Mouse (Mus musculus): ENCODE results near the gene Camk1d. TPM values are rescaled to one million over a fixed set of nuclear protein-coding genes. Genes with fewer than 3 reads are reported as not detected.
A peak's percentile ranks its signal among the peaks of the same experiment; 100 is the strongest.
"Not testable (repeated sequence)": the region's sequence is repeated elsewhere in the genome, so short reads cannot be mapped to it uniquely, and the experiment has no call there.

The Camk1d gene
- polyA plus RNA-seq, 1 experiment from 2014 or later: 24.7 TPM

GRCm38 (mm10) chr2:5284351-5284750, 430.0 kb downstream of the Camk1d start:
- WGBS: 73% methylated on average over 5 of the region's 5 CpGs
- Histone ChIP-seq H3K27ac (no peak overlapping the region), H3K4me3 (replicated peaks) (no peak overlapping the region), H3K36me3 (no peaks in the 10 kb centered on the region), H3K27me3 (replicated peaks) (no peaks in the 10 kb centered on the region), H3K9me3 (no peaks in the 10 kb centered on the region), H3K4me1 (replicated peaks) (peaks cover 9% of the 10 kb centered on the region; the same call in 1 of the 2 replicates), H3K9ac (no peak overlapping the region), H3K4me2 (replicated peaks) (no peak overlapping the region)
- ATAC-seq: no peak

- 84% methylated on average over 4 of the region's 4 CpGs for WGBS
- H3K4me2 ChIP-seq (replicated peaks): no peak overlapping the region
- no peaks in the 10 kb centered on the region for H3K27me3 ChIP-seq (replicated peaks)
- H3K27ac ChIP-seq: no peak overlapping the region
- H3K4me1 ChIP-seq (replicated peaks): peaks cover 9% of the 10 kb centered on the region; the same call in 1 of the 2 replicates
- H3K9me3 ChIP-seq: no peaks in the 10 kb centered on the region
- H3K4me3 ChIP-seq (replicated peaks): no peak overlapping the region
- no peaks in the 10 kb centered on the region for H3K36me3 ChIP-seq
- ATAC-seq: no peak
- no peak overlapping the region for H3K9ac ChIP-seq
Measured at GRCm38 (mm10) chr2:5282623-5283022, 431.7 kb downstream of the Camk1d start.

GRCm38 (mm10) chr2:5267980-5268379, 446.3 kb downstream of the Camk1d start:
- ATAC-seq: peak; percentile 45; the same call in 1 of the 2 replicates
- Histone ChIP-seq H3K27me3 (replicated peaks) (no peaks in the 10 kb centered on the region), H3K4me2 (replicated peaks) (no peak overlapping the region), H3K4me3 (replicated peaks) (no peak overlapping the region), H3K9me3 (no peaks in the 10 kb centered on the region), H3K36me3 (no peaks in the 10 kb centered on the region), H3K27ac (no peak overlapping the region), H3K9ac (no peak overlapping the region), H3K4me1 (replicated peaks) (0 out of 2 replicates have a peak, but pooled peaks cover 4% of the 10 kb centered on the region)
- 17% methylated on average over 2 of the region's 2 CpGs for WGBS

- no peaks in the 10 kb centered on the region for H3K36me3 ChIP-seq
- no peaks in the 10 kb centered on the region for H3K27me3 ChIP-seq (replicated peaks)
- no peak overlapping the region for H3K4me2 ChIP-seq (replicated peaks)
- no peaks in the 10 kb centered on the region for H3K4me1 ChIP-seq (replicated peaks)
- 90% methylated on average over 2 of the region's 2 CpGs for WGBS
- H3K4me3 ChIP-seq (replicated peaks): no peak overlapping the region
- ATAC-seq: no peak
- H3K9me3 ChIP-seq: no peaks in the 10 kb centered on the region
- H3K9ac ChIP-seq: no peak overlapping the region
- H3K27ac ChIP-seq: no peak overlapping the region
Measured at GRCm38 (mm10) chr2:5262279-5262678, 452.0 kb downstream of the Camk1d start.

GRCm38 (mm10) chr2:5258250-5258649, 456.1 kb downstream of the Camk1d start:
- no peak overlapping the region; the same call in 1 of the 2 replicates for H3K4me2 ChIP-seq (replicated peaks)
- no peaks in the 10 kb centered on the region for H3K4me1 ChIP-seq (replicated peaks)
- no peaks in the 10 kb centered on the region for H3K36me3 ChIP-seq
- ATAC-seq: peak; percentile 92
- no peak overlapping the region for H3K4me3 ChIP-seq (replicated peaks)
- no peaks in the 10 kb centered on the region for H3K9me3 ChIP-seq
- H3K9ac ChIP-seq: no peak overlapping the region
- peak overlapping the region; percentile 72 for H3K27ac ChIP-seq
- H3K27me3 ChIP-seq (replicated peaks): no peaks in the 10 kb centered on the region
- 59% methylated on average over 3 of the region's 3 CpGs for WGBS

GRCm38 (mm10) chr2:5249969-5250368, 464.3 kb downstream of the Camk1d start:
- 46% methylated on average over 12 of the region's 12 CpGs for WGBS
- ATAC-seq: 0 out of 2 replicates have a peak, but pooled peaks have one; percentile 8
- no peaks in the 10 kb centered on the region for H3K9me3 ChIP-seq
- H3K4me2 ChIP-seq (replicated peaks): no peak overlapping the region
- no peak overlapping the region for H3K9ac ChIP-seq
- no peaks in the 10 kb centered on the region for H3K36me3 ChIP-seq
- no peaks in the 10 kb centered on the region for H3K4me1 ChIP-seq (replicated peaks)
- H3K27me3 ChIP-seq (replicated peaks): no peaks in the 10 kb centered on the region
- no peak overlapping the region for H3K4me3 ChIP-seq (replicated peaks)
- H3K27ac ChIP-seq: no peak overlapping the region

GRCm38 (mm10) chr2:5249199-5249598, 465.1 kb downstream of the Camk1d start:
- H3K9me3 ChIP-seq; H3K4me3 ChIP-seq (replicated peaks); ATAC-seq; H3K36me3 ChIP-seq; H3K27ac ChIP-seq; H3K27me3 ChIP-seq (replicated peaks); H3K4me1 ChIP-seq (replicated peaks); H3K4me2 ChIP-seq (replicated peaks); H3K9ac ChIP-seq: not testable (repeated sequence)
- WGBS: 95% methylated on average over 6 of the region's 6 CpGs

Other genes with a start within 250 kb of the Camk1d start
- 70.4 and 73.2 TPM in 2 replicates for gene Nudt5, start 130.5 kb upstream of the Camk1d start, polyA plus RNA-seq (2015; fragmentation: Nextera tagmentation; extraction: Ambion mirVana)
- gene Cdc123, start 130.6 kb upstream of the Camk1d start, polyA plus RNA-seq (2015; fragmentation: Nextera tagmentation; extraction: Ambion mirVana): 267 and 273 TPM in 2 replicates
- gene Gm13199, start 148.4 kb upstream of the Camk1d start, polyA plus RNA-seq (2015; fragmentation: Nextera tagmentation; extraction: Ambion mirVana): 1.3 and 1.8 TPM in 2 replicates
- gene Sec61a2, start 180.9 kb upstream of the Camk1d start, polyA plus RNA-seq (2015; fragmentation: Nextera tagmentation; extraction: Ambion mirVana): 62.3 and 64.8 TPM in 2 replicates
- 2.8 and 3.5 TPM in 2 replicates for gene Dhtkd1, start 228.3 kb upstream of the Camk1d start, polyA plus RNA-seq (2015; fragmentation: Nextera tagmentation; extraction: Ambion mirVana)
- gene Upf2, start 237.0 kb upstream of the Camk1d start, polyA plus RNA-seq (2015; fragmentation: Nextera tagmentation; extraction: Ambion mirVana): 8.4 and 9.1 TPM in 2 replicates